Mouse (Mus musculus) heart, embryonic 15.5 days (tissue): Measurements from ENCODE around the gene Unc79. TPM values are rescaled to one million over a fixed set of nuclear protein-coding genes. Genes with fewer than 3 reads are reported as not detected.

Source experiments
- ATAC-seq: fragments of 200-750 bp; cut with Nextera tagmentation; replicated peaks from 2 replicates; pipeline ENCODE4 v1.8.0; 2017; ENCODE audit warnings: low read depth, moderate TSS enrichment; ENCODE audit not compliant: insufficient number of reproducible peaks, insufficient read depth, low FRiP score
- H3K27ac ChIP-seq: fragments of 300-500 bp; sonication (generic); 2 replicates; pipeline ENCODE4 v1.5.1; 2015; ENCODE audit warnings: mild to moderate bottlenecking, inconsistent platforms
- H3K27me3 ChIP-seq: fragments of 300-500 bp; sonication (generic); 2 replicates; pipeline ENCODE4 v1.6.1; 2015; ENCODE audit warnings: inconsistent platforms
- H3K36me3 ChIP-seq: fragments of 300-500 bp; sonication (generic); 2 replicates; pipeline ENCODE4 v1.6.1; 2015; ENCODE audit warnings: mild to moderate bottlenecking, inconsistent platforms
- H3K4me1 ChIP-seq: fragments of 300-500 bp; sonication (generic); replicated peaks from 2 replicates; pipeline ENCODE4 v1.6.1; 2015; ENCODE audit warnings: inconsistent platforms
- H3K4me2 ChIP-seq: fragments of 300-500 bp; sonication (generic); 2 replicates; pipeline ENCODE4 v1.6.1; 2015; ENCODE audit warnings: inconsistent platforms, mild to moderate bottlenecking, moderate library complexity
- H3K4me3 ChIP-seq: fragments of 300-500 bp; sonication (generic); 2 replicates; pipeline ENCODE4 v1.5.1; 2015; ENCODE audit warnings: mild to moderate bottlenecking, inconsistent platforms
- H3K9ac ChIP-seq: fragments of 300-500 bp; sonication (generic); 2 replicates; pipeline ENCODE4 v1.6.1; 2015; ENCODE audit warnings: mild to moderate bottlenecking, inconsistent platforms
- H3K9me3 ChIP-seq: fragments of 300-500 bp; sonication (generic); replicated peaks from 2 replicates; pipeline ENCODE4 v1.6.1; 2016; ENCODE audit warnings: inconsistent platforms
- WGBS: fragments of 180-500 bp; shearing (Covaris S2); methylation state at CpG from one replicate; pipeline ENCODE4 v1.1.7; 2015; ENCODE audit warnings: mixed read lengths; 5-methylcytosine and 5-hydroxymethylcytosine counted together
- polyA plus RNA-seq: library from polyadenylated mRNA; unstranded; fragments of >200 nt; fragmentation: Nextera tagmentation; extraction: Ambion mirVana; gene quantifications from 2 replicates; pipeline ENCODE4 v1.2.1, GENCODE M21; 2015

Unc79 gene
- polyA plus RNA-seq, 1 experiment from 2014 or later, result 0.16 TPM

- no peaks in the 10 kb centered on the region for H3K36me3 ChIP-seq
- WGBS, result 67% methylated on average over 3 of the region's 3 CpGs
- no peak overlapping the region for H3K4me2 ChIP-seq
- H3K4me3 ChIP-seq, result no peak overlapping the region
- H3K4me1 ChIP-seq, result no peaks in the 10 kb centered on the region
- no peak overlapping the region for H3K9ac ChIP-seq
- H3K27me3 ChIP-seq, result no peaks in the 10 kb centered on the region
- ATAC-seq, result no peak
- H3K27ac ChIP-seq, result no peak overlapping the region
- no peaks in the 10 kb centered on the region for H3K9me3 ChIP-seq
These were observed 131.4 kb downstream of the Unc79 start for GRCm38 (mm10) chr12:103080055-103080454.

DNA sequence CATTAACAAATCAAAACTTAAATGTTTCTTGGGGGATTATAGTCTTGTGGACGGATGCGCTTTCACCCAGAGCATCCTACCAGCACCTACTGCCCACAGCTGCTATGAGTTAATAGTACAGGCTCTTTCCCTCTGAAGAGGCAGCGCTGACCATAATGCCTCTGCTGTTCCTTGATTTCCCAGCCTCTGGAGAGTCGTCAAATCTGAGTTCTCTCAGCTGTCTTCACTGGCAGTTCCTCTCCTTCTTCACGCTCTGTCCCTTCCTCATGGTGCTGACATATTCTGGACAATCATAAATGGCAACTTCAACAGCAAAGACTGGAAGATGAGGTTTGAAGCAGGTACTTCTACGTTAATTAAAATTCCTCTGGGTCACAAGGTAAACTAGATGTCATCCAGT lies 143.2 kb downstream of the Unc79 start:
- no peak overlapping the region for H3K4me2 ChIP-seq
- H3K9ac ChIP-seq, result no peak overlapping the region
- no peaks in the 10 kb centered on the region for H3K36me3 ChIP-seq
- H3K9me3 ChIP-seq, result no peaks in the 10 kb centered on the region
- H3K27ac ChIP-seq, result no peak overlapping the region
- no peaks in the 10 kb centered on the region for H3K27me3 ChIP-seq
- ATAC-seq, result no peak
- H3K4me1 ChIP-seq, result 0 out of 2 replicates have a peak, but pooled peaks cover 3% of the 10 kb centered on the region
- no peak overlapping the region for H3K4me3 ChIP-seq
- 61% methylated on average over 6 of the region's 6 CpGs for WGBS

DNA sequence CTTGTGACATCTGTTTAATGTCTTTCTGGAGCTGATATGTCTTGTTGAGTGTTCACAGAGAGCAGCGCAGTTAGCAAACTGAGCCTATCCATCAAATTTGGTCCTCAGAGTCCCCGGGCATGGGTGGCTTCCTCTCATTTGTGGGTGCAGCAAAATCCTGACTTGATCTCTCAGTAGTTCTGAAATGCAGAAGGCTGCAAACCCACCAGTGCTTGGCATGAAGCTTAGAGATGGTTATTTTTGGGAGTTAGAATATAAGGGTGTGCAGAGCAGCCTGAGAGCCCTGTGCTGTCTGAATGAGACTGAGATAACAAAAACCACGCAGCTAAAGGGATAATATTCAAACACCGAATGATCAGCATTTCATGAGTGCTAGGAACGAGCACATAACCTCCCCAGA lies 146.5 kb downstream of the Unc79 start:
- no peak for ATAC-seq
- no peak overlapping the region for H3K4me2 ChIP-seq
- H3K27me3 ChIP-seq, result no peaks in the 10 kb centered on the region
- H3K4me3 ChIP-seq, result no peak overlapping the region
- 30% methylated on average over 5 of the region's 5 CpGs for WGBS
- H3K27ac ChIP-seq, result no peak overlapping the region
- H3K4me1 ChIP-seq, result 0 out of 2 replicates have a peak, but pooled peaks cover 3% of the 10 kb centered on the region
- no peak overlapping the region; the same call in 1 of the 2 replicates for H3K9ac ChIP-seq
- no peaks in the 10 kb centered on the region for H3K9me3 ChIP-seq
- no peaks in the 10 kb centered on the region for H3K36me3 ChIP-seq

DNA sequence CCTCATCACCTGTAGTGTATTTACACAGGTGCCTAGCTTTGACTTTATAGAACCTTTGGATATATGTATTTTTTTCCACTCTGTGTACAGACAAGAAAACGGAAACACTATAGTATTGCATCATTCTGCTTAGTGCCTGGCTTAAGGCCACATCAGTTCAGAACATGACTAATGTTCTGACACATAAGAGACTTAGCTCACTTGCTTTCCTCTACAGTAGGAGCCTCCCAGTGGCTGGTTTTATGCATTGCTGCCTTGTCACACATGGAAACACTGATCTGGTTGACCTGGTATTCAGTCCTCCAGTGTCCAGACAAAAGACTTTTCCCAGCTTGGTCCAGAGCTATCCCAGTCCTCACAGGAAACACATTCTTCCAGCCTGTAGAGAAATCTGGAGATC lies 150.5 kb downstream of the Unc79 start:
- no peak for ATAC-seq
- Histone ChIP-seq H3K4me1 (0 out of 2 replicates have a peak, but pooled peaks cover 3% of the 10 kb centered on the region), H3K27ac (no peak overlapping the region), H3K4me3 (no peak overlapping the region), H3K4me2 (no peak overlapping the region), H3K36me3 (no peaks in the 10 kb centered on the region), H3K9ac (no peak overlapping the region), H3K9me3 (no peaks in the 10 kb centered on the region), H3K27me3 (no peaks in the 10 kb centered on the region; the same call in 1 of the 2 replicates)
- WGBS, result 38% methylated on average over 1 of the region's 1 CpGs

DNA sequence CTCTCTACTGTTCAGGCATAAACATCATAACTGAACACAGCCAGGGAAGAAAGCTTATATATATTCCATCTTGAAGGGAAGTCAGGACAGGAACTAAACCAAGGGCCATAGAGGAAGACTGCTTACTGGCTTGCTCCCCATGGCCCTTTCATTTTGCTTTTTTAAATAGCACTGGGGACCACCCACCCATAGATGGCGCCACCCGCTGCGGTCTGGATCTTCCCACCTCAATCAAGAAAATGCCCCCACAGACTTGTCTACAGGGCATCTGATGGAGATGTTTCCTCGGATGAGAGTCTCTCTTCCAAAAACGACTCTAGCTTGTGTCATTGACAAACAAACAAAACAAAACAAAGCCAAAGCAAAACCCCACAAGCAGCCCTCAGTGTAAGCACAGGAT lies 151.4 kb downstream of the Unc79 start:
- Histone ChIP-seq H3K36me3 (no peaks in the 10 kb centered on the region), H3K4me3 (no peak overlapping the region), H3K9ac (no peak overlapping the region), H3K27ac (no peak overlapping the region), H3K9me3 (no peaks in the 10 kb centered on the region), H3K4me1 (0 out of 2 replicates have a peak, but pooled peaks cover 1% of the 10 kb centered on the region), H3K27me3 (no peaks in the 10 kb centered on the region; the same call in 1 of the 2 replicates), H3K4me2 (no peak overlapping the region)
- 56% methylated on average over 5 of the region's 5 CpGs for WGBS
- no peak for ATAC-seq

GRCm38 (mm10) chr12:103103041-103103440 lies 154.4 kb downstream of the Unc79 start:
- Histone ChIP-seq H3K36me3 (no peaks in the 10 kb centered on the region), H3K9me3 (no peaks in the 10 kb centered on the region), H3K4me1 (no peaks in the 10 kb centered on the region), H3K4me2 (no peak overlapping the region), H3K4me3 (no peak overlapping the region), H3K27ac (no peak overlapping the region), H3K27me3 (no peaks in the 10 kb centered on the region; the same call in 1 of the 2 replicates), H3K9ac (no peak overlapping the region)
- WGBS, result 55% methylated on average over 2 of the region's 2 CpGs
- ATAC-seq, result no peak

GRCm38 (mm10) chr12:103103601-103104000 lies 154.9 kb downstream of the Unc79 start:
- 15% methylated on average over 5 of the region's 5 CpGs for WGBS
- no peaks in the 10 kb centered on the region for H3K4me1 ChIP-seq
- ATAC-seq, result no peak
- H3K4me3 ChIP-seq, result no peak overlapping the region
- H3K9me3 ChIP-seq, result no peaks in the 10 kb centered on the region
- H3K27me3 ChIP-seq, result no peaks in the 10 kb centered on the region; the same call in 1 of the 2 replicates
- no peak overlapping the region for H3K4me2 ChIP-seq
- H3K27ac ChIP-seq, result no peak overlapping the region
- H3K36me3 ChIP-seq, result no peaks in the 10 kb centered on the region
- H3K9ac ChIP-seq, result no peak overlapping the region

DNA sequence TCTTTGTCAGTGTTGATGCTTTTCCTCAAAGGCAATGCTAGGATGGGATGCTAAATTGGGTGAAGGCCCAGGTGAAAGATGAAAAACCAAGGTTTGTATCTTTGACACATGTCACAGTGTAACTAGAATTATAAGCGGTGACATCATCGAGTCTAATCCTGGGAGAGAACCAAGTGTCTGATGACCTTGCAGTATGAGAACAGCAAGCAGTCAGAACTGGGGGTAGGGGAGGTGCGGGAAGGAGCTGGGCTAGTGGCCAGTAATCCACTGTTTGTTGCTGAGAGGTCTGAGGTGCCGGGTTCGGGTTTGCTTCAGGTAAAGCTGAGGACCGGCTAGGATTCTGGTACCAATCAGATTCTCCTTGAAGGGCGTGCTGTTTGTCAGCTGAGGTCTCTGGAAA lies 160.6 kb downstream of the Unc79 start:
- ATAC-seq, result no peak
- 64% methylated on average over 7 of the region's 7 CpGs for WGBS

GRCm38 (mm10) chr12:103116639-103117038 lies 168.0 kb downstream of the Unc79 start:
- no peak for ATAC-seq
- Histone ChIP-seq H3K9me3 (no peaks in the 10 kb centered on the region), H3K27ac (no peak overlapping the region), H3K36me3 (no peaks in the 10 kb centered on the region), H3K27me3 (no peaks in the 10 kb centered on the region), H3K4me1 (no peaks in the 10 kb centered on the region), H3K4me3 (no peak overlapping the region), H3K4me2 (no peak overlapping the region), H3K9ac (no peak overlapping the region)
- 75% methylated on average over 8 of the region's 8 CpGs for WGBS

More for the DNA sequence above, 160.6 kb downstream of the Unc79 start:
- Histone ChIP-seq H3K4me3 (no peak overlapping the region), H3K4me2 (no peak overlapping the region), H3K27me3 (no peaks in the 10 kb centered on the region), H3K9ac (no peak overlapping the region), H3K36me3 (no peaks in the 10 kb centered on the region), H3K9me3 (no peaks in the 10 kb centered on the region), H3K4me1 (no peaks in the 10 kb centered on the region), H3K27ac (no peak overlapping the region)

DNA sequence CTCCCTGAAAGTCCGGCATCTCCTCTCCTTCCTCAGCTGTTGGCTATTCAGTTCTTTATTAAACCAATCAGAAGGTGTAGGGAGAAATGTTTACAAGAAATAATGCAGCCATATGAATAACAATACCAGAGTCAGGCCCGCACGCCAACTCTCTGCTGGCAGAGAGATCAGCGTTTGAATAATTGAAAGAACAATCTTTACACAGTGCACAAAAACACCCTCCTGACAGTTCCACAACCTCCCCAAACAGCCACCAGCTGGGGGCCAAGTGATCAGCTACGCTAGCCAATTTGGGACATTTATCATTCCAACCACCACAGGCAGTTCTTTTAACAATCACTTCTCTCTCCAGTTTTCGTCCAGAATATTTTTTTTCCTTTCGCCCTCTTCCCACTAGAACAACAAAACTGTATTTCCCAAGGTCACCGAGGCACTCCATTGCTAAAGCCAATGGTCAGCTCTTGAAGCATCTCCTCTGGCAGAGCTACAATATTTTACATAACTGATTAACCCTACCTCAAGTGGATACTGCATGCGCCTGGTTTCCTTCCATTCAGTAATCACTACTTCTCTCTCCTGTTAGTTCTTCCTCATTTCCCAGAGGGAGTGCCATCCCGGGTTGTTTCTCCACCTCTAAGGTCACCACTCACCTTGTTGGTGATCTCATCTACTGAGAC lies 169.0 kb downstream of the Unc79 start:
- H3K9ac ChIP-seq, result no peak overlapping the region
- H3K36me3 ChIP-seq, result no peaks in the 10 kb centered on the region
- H3K4me2 ChIP-seq, result no peak overlapping the region
- no peak overlapping the region for H3K27ac ChIP-seq
- WGBS, result 77% methylated on average over 10 of the region's 10 CpGs
- H3K27me3 ChIP-seq, result no peaks in the 10 kb centered on the region
- H3K4me1 ChIP-seq, result no peaks in the 10 kb centered on the region
- no peak overlapping the region for H3K4me3 ChIP-seq
- no peak for ATAC-seq
- H3K9me3 ChIP-seq, result no peaks in the 10 kb centered on the region

DNA sequence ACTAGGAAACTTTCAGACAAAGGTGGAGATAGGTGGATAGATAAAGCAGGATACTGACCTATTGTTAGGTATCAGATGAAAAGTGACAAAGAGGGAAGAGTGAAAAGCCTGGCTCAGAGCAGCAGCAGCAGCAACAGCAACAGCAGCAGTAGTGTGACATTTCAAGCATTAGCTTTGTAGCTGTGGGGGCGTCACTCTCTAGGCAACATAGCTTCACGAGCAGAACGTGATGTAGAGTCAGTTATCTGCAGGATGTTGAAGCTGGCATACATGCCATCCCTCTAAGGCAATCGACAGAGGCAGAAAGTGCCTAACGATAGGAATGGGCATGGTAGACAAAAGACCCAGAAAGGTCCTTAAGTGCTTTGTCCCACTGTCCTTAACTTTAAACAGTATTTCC lies 173.3 kb downstream of the Unc79 start:
- no peaks in the 10 kb centered on the region for H3K4me1 ChIP-seq
- H3K36me3 ChIP-seq, result no peaks in the 10 kb centered on the region
- H3K9me3 ChIP-seq, result no peaks in the 10 kb centered on the region
- no peak overlapping the region for H3K27ac ChIP-seq
- no peak for ATAC-seq
- no peak overlapping the region for H3K4me2 ChIP-seq
- no peak overlapping the region for H3K9ac ChIP-seq
- H3K27me3 ChIP-seq, result no peaks in the 10 kb centered on the region
- 61% methylated on average over 5 of the region's 5 CpGs for WGBS
- no peak overlapping the region for H3K4me3 ChIP-seq

GRCm38 (mm10) chr12:103123861-103124260 lies 175.2 kb downstream of the Unc79 start:
- Histone ChIP-seq H3K27ac (no peak overlapping the region), H3K4me1 (no peaks in the 10 kb centered on the region), H3K27me3 (no peaks in the 10 kb centered on the region), H3K9me3 (no peaks in the 10 kb centered on the region), H3K9ac (no peak overlapping the region), H3K4me2 (no peak overlapping the region), H3K4me3 (no peak overlapping the region), H3K36me3 (no peaks in the 10 kb centered on the region)
- WGBS, result 57% methylated on average over 1 of the region's 1 CpGs
- no peak for ATAC-seq
